Mouse (Mus musculus) heart, postnatal 0 days (tissue): Measurements from ENCODE around the gene Uba5. TPM values are rescaled to one million over a fixed set of nuclear protein-coding genes. Genes with fewer than 3 reads are reported as not detected.
A peak's percentile ranks its signal among the peaks of the same experiment; 100 is the strongest.

Source experiments
- ATAC-seq: fragments of 200-750 bp; cut with Nextera tagmentation; 2 replicates; pipeline ENCODE4 v1.8.0; 2017; ENCODE audit warnings: low read depth, moderate number of reproducible peaks, moderate library complexity; ENCODE audit not compliant: insufficient read depth
- DNase-seq: peaks from one replicate; pipeline ENCODE4 v3.0.0-alpha.2; 2016; ENCODE audit warnings: low spot score
- H3K27ac ChIP-seq: fragments of 300-500 bp; sonication (generic); 2 replicates; pipeline ENCODE4 v1.5.1; 2014; ENCODE audit warnings: low read depth, mild to moderate bottlenecking
- H3K27me3 ChIP-seq: fragments of 300-500 bp; sonication (generic); 2 replicates; pipeline ENCODE4 v1.6.1; 2014; ENCODE audit warnings: low read length, mixed read lengths; ENCODE audit not compliant: control insufficient read depth, insufficient read depth
- H3K36me3 ChIP-seq: fragments of 300-500 bp; sonication (generic); replicated peaks from 2 replicates; pipeline ENCODE4 v1.6.1; 2014; ENCODE audit warnings: low read length, mixed read lengths; ENCODE audit not compliant: control insufficient read depth, insufficient read depth
- H3K4me1 ChIP-seq: fragments of 300-500 bp; sonication (generic); 2 replicates; pipeline ENCODE4 v1.6.1; 2014; ENCODE audit warnings: antibody characterized with exemption; ENCODE audit not compliant: control insufficient read depth, insufficient read depth
- H3K4me2 ChIP-seq: fragments of 300-500 bp; sonication (generic); 2 replicates; pipeline ENCODE4 v1.6.1; 2014; ENCODE audit warnings: low read depth, mild to moderate bottlenecking, low read length, moderate library complexity
- H3K4me3 ChIP-seq: fragments of 300-500 bp; sonication (generic); 2 replicates; pipeline ENCODE4 v1.5.1; 2014; ENCODE audit warnings: low read depth, low read length
- H3K9ac ChIP-seq: fragments of 300-500 bp; sonication (generic); replicated peaks from 2 replicates; pipeline ENCODE4 v1.6.1; 2014; ENCODE audit warnings: low read depth, low read length, mixed read lengths
- H3K9me3 ChIP-seq: fragments of 300-500 bp; sonication (generic); replicated peaks from 2 replicates; pipeline ENCODE4 v1.6.1; 2016; ENCODE audit warnings: low read length; ENCODE audit not compliant: control insufficient read depth
- CTCF ChIP-seq: IDR thresholded peaks from 2 replicates; pipeline ENCODE4 v1.5.1; 2016; ENCODE audit warnings: antibody characterized with exemption, control low read depth, low read depth
- EP300 ChIP-seq: IDR thresholded peaks from 2 replicates; pipeline ENCODE4 v1.6.1; 2016; ENCODE audit warnings: antibody characterized with exemption, low read depth
- WGBS: fragments of 180-500 bp; shearing (Covaris S2); extraction: QIAGEN DNeasy Blood & Tissue Kit; methylation state at CpG from one replicate; pipeline ENCODE4 v1.1.7; 2014; 5-methylcytosine and 5-hydroxymethylcytosine counted together
- polyA plus RNA-seq: library from polyadenylated mRNA; unstranded; fragments of >200 nt; fragmentation: Nextera tagmentation; extraction: Ambion mirVana; gene quantifications from 2 replicates; pipeline ENCODE4 v1.2.1, GENCODE M21; 2015
- total RNA-seq: library from RNA; depleted of rRNA; stranded (reverse); fragments of >200 nt; gene quantifications from 2 replicates; pipeline ENCODE4 v1.2.3, GENCODE M21; 2014; ENCODE audit warnings: low replicate concordance; rRNA removed

Gene Uba5
- total and polyA plus RNA-seq, 2 experiments from 2014 or later, result 25.3 to 28.3 TPM

GRCm38 (mm10) chr9:104001921-104002859, 60.7 kb downstream of the Uba5 start, which contains the start of gene Nphp3:
Nphp3 (plus strand) TSS chr9:104002544.
- DNase-seq (peak; percentile 100), ATAC-seq (peak; percentile 98)
- H3K9me3 ChIP-seq, result no peaks in the 10 kb centered on the region
- TF ChIP-seq EP300, result no peak
- peak; percentile 15; the same call in 1 of the 2 replicates for TF ChIP-seq CTCF
- H3K4me1 ChIP-seq, result peaks cover 17% of the 10 kb centered on the region; the same call in 1 of the 2 replicates
- H3K36me3 ChIP-seq, result 0 out of 2 replicates have a peak, but pooled peaks cover 9% of the 10 kb centered on the region
- H3K4me3 ChIP-seq, result peak within 1 kb of the TSS; percentile 70
- H3K4me2 ChIP-seq, result peak within 1 kb of the TSS; percentile 81
- H3K9ac ChIP-seq, result peak within 1 kb of the TSS; percentile 79
- 0 out of 2 replicates have a peak, but pooled peaks cover under 1% of the 10 kb centered on the region for H3K27me3 ChIP-seq
- H3K27ac ChIP-seq, result peak within 1 kb of the TSS; percentile 89
- under 1% methylated on average over 54 of the region's 55 CpGs for WGBS

DNA sequence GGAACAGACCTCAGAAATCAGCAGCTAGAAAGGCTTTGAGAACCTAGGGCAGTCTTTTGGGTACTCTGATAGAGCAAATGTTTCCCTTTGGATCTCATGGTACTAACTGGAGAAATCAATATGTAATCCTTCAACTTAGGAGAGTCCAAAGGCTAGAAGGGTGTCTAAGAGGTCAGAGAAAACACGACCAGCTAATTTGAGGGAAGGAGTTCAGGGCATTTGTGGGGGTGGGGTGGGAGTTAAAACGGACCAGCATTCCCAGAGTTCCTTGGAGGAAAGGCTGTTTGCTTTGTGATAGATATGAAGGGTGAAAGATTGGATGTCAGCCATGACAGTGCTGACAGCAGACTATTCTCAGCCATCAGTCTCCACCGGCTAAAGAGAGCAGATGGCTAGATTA, 62.3 kb downstream of the Uba5 start:
- Histone ChIP-seq H3K4me1 (peaks cover 17% of the 10 kb centered on the region; the same call in 1 of the 2 replicates), H3K9ac (no peak overlapping the region), H3K9me3 (no peaks in the 10 kb centered on the region), H3K36me3 (0 out of 2 replicates have a peak, but pooled peaks cover 4% of the 10 kb centered on the region), H3K4me2 (no peak overlapping the region), H3K27ac (no peak overlapping the region), H3K27me3 (0 out of 2 replicates have a peak, but pooled peaks cover 3% of the 10 kb centered on the region), H3K4me3 (no peak overlapping the region)
- ATAC-seq, result no peak
- no peak for DNase-seq
- 12% methylated on average over 3 of the region's 3 CpGs for WGBS
- TF ChIP-seq CTCF (no peak), EP300 (no peak)

Other genes with a start within 250 kb of the Uba5 start
- 7.7 and 9.8 TPM in 2 replicates for gene Nphp3, start 60.6 kb downstream of the Uba5 start, total RNA-seq
- 1.7 and 2.0 TPM in 2 replicates for gene Nphp3, start 60.6 kb downstream of the Uba5 start, polyA plus RNA-seq
- gene Gm28305, start 22.5 kb downstream of the Uba5 start, total RNA-seq, result not detected in 2 replicates
- not detected in 2 replicates for gene Gm28305, start 22.5 kb downstream of the Uba5 start, polyA plus RNA-seq
- gene Acad11, start 243 bp upstream of the Uba5 start, total RNA-seq, result 36.7 and 58.5 TPM in 2 replicates
- gene Acad11, start 243 bp upstream of the Uba5 start, polyA plus RNA-seq, result 17.4 and 18.6 TPM in 2 replicates
- 18.1 and 18.8 TPM in 2 replicates for gene Ackr4, start 63.8 kb upstream of the Uba5 start, total RNA-seq
- gene Ackr4, start 63.8 kb upstream of the Uba5 start, polyA plus RNA-seq, result 6.4 and 6.7 TPM in 2 replicates
- 27.3 and 40.2 TPM in 2 replicates for gene Dnajc13, start 199.8 kb upstream of the Uba5 start, total RNA-seq
- gene Dnajc13, start 199.8 kb upstream of the Uba5 start, polyA plus RNA-seq, result 7.5 and 8.5 TPM in 2 replicates